In the genomic region with DNA sequence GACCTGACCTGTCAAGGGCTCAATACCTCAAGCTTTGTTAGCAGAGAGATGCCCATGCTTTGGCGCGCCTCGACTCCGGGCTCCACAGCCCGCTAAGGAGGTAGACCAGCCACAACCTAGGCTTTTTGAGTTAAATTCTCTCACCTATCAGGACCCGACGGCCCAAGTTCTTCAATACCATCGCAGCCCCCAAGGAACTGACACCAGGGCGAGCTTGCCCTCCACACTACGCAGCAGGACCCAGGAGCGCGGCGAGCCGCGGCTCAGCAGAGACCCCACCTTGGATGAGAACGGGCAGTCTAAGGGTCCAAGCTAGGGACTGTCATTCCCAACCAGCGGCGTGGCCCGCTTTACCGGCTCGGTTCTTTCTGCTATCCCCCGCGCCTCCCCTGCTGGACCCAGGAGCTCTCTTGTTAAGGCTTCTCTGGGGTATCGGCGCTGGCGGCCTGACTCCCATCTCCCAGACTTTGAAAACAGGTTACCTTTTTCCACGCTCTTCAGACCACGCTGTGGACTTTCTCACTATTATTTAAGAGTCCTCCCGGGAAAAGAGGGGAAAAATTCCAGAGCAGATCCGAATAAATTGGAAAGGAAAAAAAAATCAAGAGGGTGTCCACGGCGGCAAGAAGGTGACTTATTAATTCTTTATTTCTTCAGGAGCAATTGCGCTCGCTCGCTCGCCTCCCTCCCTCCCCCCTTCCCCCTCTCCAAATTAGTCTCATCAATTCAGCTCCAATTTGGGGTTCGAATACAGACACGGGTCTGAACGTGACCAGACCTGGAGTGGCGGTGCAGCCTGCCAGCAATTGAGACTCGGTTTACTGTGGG, we compare ENCODE assay signal across 8 mouse cellular contexts. TPM values are rescaled to one million over a fixed set of nuclear protein-coding genes. Genes with fewer than 3 reads are reported as not detected.
DNase-seq lines count a peak whose midpoint lies in the region; ATAC-seq and TF ChIP-seq lines count a peak whose summit lies in the region.

A gene (minus strand): TSS at position 650 of the 828 bp plus-strand sequence.

- peaks cover 5% of the 10 kb centered on the region; the same call in 1 of the 2 replicates for H3K27me3 ChIP-seq in stomach, embryonic 14.5 days (ENCODE audit: control insufficient read depth, insufficient read depth, low read length)

- H3K4me2 ChIP-seq in stomach, embryonic 14.5 days (replicated peaks; ENCODE audit: low read depth, low read length): peak within 1 kb of the TSS; percentile 98

- TF ChIP-seq CTCF in gastrocnemius, adult 2 months (IDR thresholded peaks at IDR 0.05): no peak

- DNase-seq in gastrocnemius, adult 2 months: no peak
- DNase-seq in gastrocnemius, adult 8-10 months (ENCODE audit: low spot score in 2 of 2): no peak
- no peak for DNase-seq in adrenal gland, postnatal 14 days
- DNase-seq in gonadal fat pad, adult 2 months (ENCODE audit: low read depth): no peak
- peak; percentile 41 for DNase-seq in lung, postnatal 36 days
- no peak for DNase-seq in yolk sac, embryonic 10.5 days (ENCODE audit: low spot score)

- ATAC-seq in inflammation-experienced regulatory T-cells, adult 6 months: no peak
- ATAC-seq in stomach, embryonic 14.5 days (ENCODE audit: insufficient number of reproducible peaks, insufficient read depth, low FRiP score, low read depth): no peak

- peaks cover 28% of the 10 kb centered on the region for H3K4me1 ChIP-seq in stomach, embryonic 14.5 days (ENCODE audit: control insufficient read depth, insufficient read depth, low read length)

- H3K9me3 ChIP-seq in stomach, embryonic 14.5 days (ENCODE audit: control insufficient read depth, low read depth, low read length): no peaks in the 10 kb centered on the region

- peak within 1 kb of the TSS; percentile 18; the same call in 1 of the 2 replicates for H3K9ac ChIP-seq in stomach, embryonic 14.5 days (replicated peaks; ENCODE audit: low read depth, low read length)

- peak within 1 kb of the TSS; percentile 91 for H3K4me3 ChIP-seq in gastrocnemius, adult 2 months
- peak within 1 kb of the TSS; percentile 49 for H3K4me3 ChIP-seq in stomach, embryonic 14.5 days (ENCODE audit: low read depth, low read length)

- H3K27ac ChIP-seq in gastrocnemius, adult 2 months: peak within 1 kb of the TSS; percentile 95
- peak within 1 kb of the TSS; percentile 58; the same call in 1 of the 2 replicates for H3K27ac ChIP-seq in stomach, embryonic 14.5 days (ENCODE audit: low read length)

- 1% methylated on average over 41 of the region's 41 CpGs for WGBS in stomach, embryonic 14.5 days

- H3K36me3 ChIP-seq in stomach, embryonic 14.5 days (ENCODE audit: control insufficient read depth, insufficient read depth, low read length): no peaks in the 10 kb centered on the region

- intact Hi-C loops in gastrocnemius, adult 2 months (cut with DNase I): loop anchor here (5.0 kb wide), 1 partner anchor 35 kb away; no protein-coding TSS in a partner anchor

RNA-seq across cellular contexts. Expression of the gene that starts here (rescaled TPM):
- 1 to 10 TPM; 7.9 to 8.5 TPM for total RNA-seq in gastrocnemius, adult 2 months (2021)
- total RNA-seq in gastrocnemius, adult 8-10 months (2022): 1 to 10 TPM; 4.3 to 9.0 (median 5.6) TPM
- total RNA-seq in adrenal gland, postnatal 14 days (2021): 23.6 and 41.0 TPM in 2 replicates
- 9.7 and 10.4 TPM in 2 replicates for polyA plus RNA-seq in gonadal fat pad, adult 2 months (2012; rRNA removed)
- 100 to 1,000 TPM; 101 to 137 (median 110) TPM for polyA plus RNA-seq in inflammation-experienced regulatory T-cells, adult 6 months (2017; shearing (Covaris generic))
- 11.4 and 11.6 TPM in 2 replicates for polyA plus RNA-seq in stomach, embryonic 14.5 days (2014; fragmentation: Nextera tagmentation; extraction: Ambion mirVana)
